Mouse (Mus musculus) thymus, adult 2 months (tissue): ENCODE results near the gene Ankmy1. TPM values are rescaled to one million over a fixed set of nuclear protein-coding genes. Genes with fewer than 3 reads are reported as not detected.

Experiments
- DNase-seq: peaks from one replicate; pipeline ENCODE4 v3.0.0; 2021
- H3K27ac ChIP-seq: fragments of 200-500 bp; 2 replicates; pipeline ENCODE4 v1.5.1; 2012; ENCODE audit warnings: low read length, control low read depth; ENCODE audit not compliant: control insufficient read depth, insufficient read depth
- H3K27me3 ChIP-seq: fragments of 200-500 bp; 2 replicates; pipeline ENCODE4 v1.6.1; 2012; ENCODE audit warnings: mild to moderate bottlenecking, low read length, moderate library complexity, mixed read lengths; ENCODE audit not compliant: control insufficient read depth, insufficient read depth
- H3K36me3 ChIP-seq: fragments of 200-500 bp; 2 replicates; pipeline ENCODE4 v1.6.1; 2012; ENCODE audit warnings: mild to moderate bottlenecking, low read length, moderate library complexity; ENCODE audit not compliant: control insufficient read depth, insufficient read depth
- H3K4me1 ChIP-seq: fragments of 200-500 bp; replicated peaks from 2 replicates; pipeline ENCODE4 v1.6.1; 2012; ENCODE audit warnings: low read length; ENCODE audit not compliant: control insufficient read depth, insufficient read depth
- H3K4me3 ChIP-seq: fragments of 200-500 bp; 2 replicates; pipeline ENCODE4 v1.5.1; 2012; ENCODE audit warnings: mild to moderate bottlenecking, low read length, control low read depth, moderate library complexity; ENCODE audit not compliant: control insufficient read depth, insufficient read depth
- CTCF ChIP-seq: fragments of 200-500 bp; IDR thresholded peaks from 2 replicates; pipeline ENCODE4 v1.5.1; 2012; ENCODE audit warnings: mild to moderate bottlenecking, control low read depth, low read length, moderate library complexity, borderline replicate concordance; ENCODE audit not compliant: control insufficient read depth, poor library complexity, insufficient read depth; ENCODE audit errors: extremely low read depth
- POLR2A ChIP-seq: fragments of 200-500 bp; IDR thresholded peaks from 2 replicates; pipeline ENCODE4 v1.6.1; 2012; ENCODE audit warnings: mild to moderate bottlenecking, low read length, control low read depth, moderate library complexity; ENCODE audit not compliant: control insufficient read depth, poor library complexity, insufficient read depth; ENCODE audit errors: extremely low read depth
- WGBS: fragments of 180-500 bp; shearing (Covaris S2); methylation state at CpG from one replicate; pipeline ENCODE4 v1.1.7; 2018; 5-methylcytosine and 5-hydroxymethylcytosine counted together
- polyA plus RNA-seq: library from polyadenylated mRNA; depleted of rRNA; stranded (reverse); fragments of >200 nt; gene quantifications from 2 replicates; pipeline ENCODE4 v1.2.3, GENCODE M21; 2012

Ankmy1 gene
- polyA plus RNA-seq, 1 experiment: 5.5 TPM

DNA sequence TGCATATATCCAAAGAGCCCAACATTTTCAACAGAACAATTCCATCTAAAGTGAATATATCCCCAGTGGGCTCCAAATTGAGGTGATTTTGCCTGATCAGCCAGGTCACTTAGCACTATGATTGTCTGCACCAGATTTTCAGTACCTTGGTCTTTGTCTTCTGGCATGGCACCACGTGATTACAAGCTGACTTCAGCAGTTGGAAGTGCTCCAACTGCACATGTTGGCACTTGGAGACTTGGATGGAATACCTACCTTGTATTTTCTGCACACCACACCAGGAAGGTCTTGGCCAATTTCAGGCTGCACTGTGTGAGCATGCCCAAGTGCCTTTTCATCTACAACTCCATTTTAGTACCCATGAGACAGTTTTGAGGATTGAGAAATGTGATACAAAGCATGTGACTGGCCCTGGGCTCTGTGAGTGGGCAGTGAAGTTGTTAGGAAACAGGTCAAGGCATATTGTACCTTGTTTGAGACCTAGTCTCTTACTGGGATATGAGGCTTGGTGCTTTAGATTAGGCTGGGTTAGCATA is 27.5 kb upstream of the Ankmy1 start:
- 26% methylated on average over 1 of the region's 1 CpGs for WGBS
- Histone ChIP-seq H3K27me3 (no peaks in the 10 kb centered on the region), H3K36me3 (no peaks in the 10 kb centered on the region), H3K27ac (no peak overlapping the region), H3K4me1 (peaks cover 6% of the 10 kb centered on the region), H3K4me3 (no peak overlapping the region)
- DNase-seq: no peak
- TF ChIP-seq CTCF: no peak
- no peak for TF ChIP-seq POLR2A

DNA sequence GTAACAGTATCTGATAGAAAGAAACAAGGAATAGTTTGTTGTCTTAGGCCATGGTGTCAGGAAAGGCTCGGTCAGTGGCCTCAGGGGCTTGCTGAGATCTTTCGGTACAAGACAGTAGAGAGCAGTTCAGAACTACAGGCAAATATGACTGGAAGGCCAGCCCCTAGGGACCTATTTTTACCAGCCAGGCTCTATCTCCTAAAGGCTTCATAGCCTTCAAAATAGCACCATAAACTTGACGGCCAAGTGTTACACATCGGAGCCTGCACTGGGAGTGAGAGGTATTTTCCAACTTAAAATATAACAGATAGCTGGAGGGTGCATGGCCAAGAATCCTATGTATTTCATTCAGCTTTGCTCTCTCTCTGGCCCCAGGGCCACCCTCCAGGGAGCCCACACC is 18.8 kb upstream of the Ankmy1 start:
- DNase-seq: no peak
- WGBS: 97% methylated on average over 4 of the region's 4 CpGs
- Histone ChIP-seq H3K4me1 (no peaks in the 10 kb centered on the region), H3K27ac (no peak overlapping the region), H3K36me3 (peaks cover 34% of the 10 kb centered on the region), H3K4me3 (no peak overlapping the region), H3K27me3 (no peaks in the 10 kb centered on the region)
- TF ChIP-seq CTCF: no peak
- no peak for TF ChIP-seq POLR2A

DNA sequence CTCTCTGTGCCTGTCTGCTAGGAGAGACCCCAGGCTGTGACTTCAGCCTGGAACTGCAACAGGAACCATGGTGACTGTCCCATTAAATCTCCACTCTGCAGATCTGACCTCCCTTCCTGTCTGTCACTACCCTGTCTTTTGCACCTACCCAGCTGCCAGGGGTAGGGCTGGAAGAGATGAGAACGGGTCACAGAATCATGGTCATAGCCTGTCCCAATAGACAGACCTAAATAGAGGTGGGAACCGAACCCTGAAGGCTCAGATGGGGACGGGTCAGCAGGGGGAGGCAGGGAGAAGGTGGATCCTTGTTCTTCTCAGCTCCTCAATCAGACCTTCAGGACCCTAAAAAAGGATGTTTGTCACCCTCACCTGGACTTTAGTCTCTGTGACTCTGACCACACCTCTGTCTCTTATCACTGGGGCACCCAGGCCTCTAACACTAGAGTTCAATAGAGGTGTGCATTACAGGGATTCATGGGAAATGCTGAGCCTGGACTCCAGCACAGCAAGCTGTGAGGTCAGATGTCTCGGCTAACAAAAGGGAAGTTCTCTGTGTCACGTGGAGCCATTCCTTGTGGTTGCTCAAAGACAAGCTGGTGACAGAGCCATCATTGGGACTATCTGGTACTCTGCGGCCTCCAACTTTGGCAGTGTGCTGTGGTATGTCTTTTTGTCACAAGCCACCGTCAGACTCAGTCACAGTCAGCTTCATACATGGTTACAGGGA is 17.9 kb upstream of the Ankmy1 start:
- WGBS: 63% methylated on average over 7 of the region's 7 CpGs
- Histone ChIP-seq H3K4me1 (no peaks in the 10 kb centered on the region), H3K27me3 (no peaks in the 10 kb centered on the region), H3K36me3 (peaks cover 41% of the 10 kb centered on the region), H3K4me3 (no peak overlapping the region), H3K27ac (no peak overlapping the region)
- DNase-seq: no peak
- no peak for TF ChIP-seq POLR2A
- TF ChIP-seq CTCF: no peak

DNA sequence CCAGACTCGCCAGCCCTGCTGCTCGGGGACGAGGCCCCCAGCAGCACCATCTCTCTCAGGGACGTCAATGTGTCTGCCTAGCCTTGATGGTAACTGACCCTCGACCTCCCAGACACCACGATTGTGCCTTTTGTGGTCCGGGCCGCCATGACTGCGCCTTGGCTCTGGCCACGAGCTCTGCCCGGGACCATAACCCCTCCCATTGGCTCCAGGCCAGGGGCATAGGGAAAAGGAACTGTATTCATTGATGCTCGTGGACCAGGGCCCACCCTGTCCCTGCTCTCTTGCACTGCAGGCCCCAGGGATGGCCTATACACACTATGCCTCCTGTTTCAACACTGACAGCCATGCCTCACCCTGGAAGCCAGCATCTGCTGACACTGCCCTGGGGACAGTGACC is 17.1 kb upstream of the Ankmy1 start:
- Histone ChIP-seq H3K36me3 (peaks cover 50% of the 10 kb centered on the region), H3K27me3 (no peaks in the 10 kb centered on the region), H3K4me1 (no peaks in the 10 kb centered on the region), H3K4me3 (no peak overlapping the region), H3K27ac (no peak overlapping the region)
- 86% methylated on average over 12 of the region's 12 CpGs for WGBS
- TF ChIP-seq POLR2A (no peak), CTCF (no peak)
- no peak for DNase-seq

DNA sequence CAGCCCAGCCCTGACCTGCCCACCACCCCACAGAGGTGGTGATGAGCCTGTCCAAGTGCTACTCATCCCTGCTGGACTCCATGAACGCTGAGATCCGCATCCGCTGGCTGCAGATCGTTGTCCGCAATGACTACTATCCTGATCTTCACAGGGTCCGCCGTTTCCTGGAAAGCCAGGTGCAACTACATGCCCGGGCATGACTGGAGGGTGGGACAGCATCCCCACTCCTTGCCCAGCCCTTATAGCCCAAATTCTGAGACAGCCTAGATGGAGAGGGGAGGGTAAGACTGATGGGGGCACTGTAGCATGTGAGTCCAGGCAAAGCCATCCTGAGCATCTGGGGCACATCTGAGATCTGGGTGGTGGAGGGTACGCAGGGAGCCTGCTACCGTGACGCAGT is 16.4 kb upstream of the Ankmy1 start:
- WGBS: 96% methylated on average over 11 of the region's 11 CpGs
- TF ChIP-seq POLR2A (no peak), CTCF (no peak)
- no peak for DNase-seq
- Histone ChIP-seq H3K27ac (no peak overlapping the region), H3K4me1 (no peaks in the 10 kb centered on the region), H3K4me3 (no peak overlapping the region), H3K27me3 (no peaks in the 10 kb centered on the region), H3K36me3 (peaks cover 50% of the 10 kb centered on the region)

DNA sequence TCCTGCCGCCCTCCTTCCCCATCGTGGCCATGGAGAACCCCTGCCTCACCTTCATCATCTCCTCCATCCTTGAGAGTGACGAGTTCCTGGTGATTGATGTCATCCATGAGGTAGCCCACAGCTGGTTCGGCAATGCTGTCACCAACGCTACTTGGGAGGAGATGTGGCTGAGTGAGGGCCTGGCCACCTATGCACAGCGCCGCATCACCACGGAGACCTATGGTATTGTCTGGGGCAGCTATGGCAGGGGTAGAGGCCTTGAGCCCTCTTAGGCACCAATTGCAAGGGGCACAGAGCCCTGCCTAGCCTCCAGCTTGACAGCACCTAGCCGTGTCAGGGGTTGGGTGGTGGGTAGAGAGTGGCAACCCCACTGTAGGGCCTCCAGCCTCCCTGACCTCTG is 14.0 kb upstream of the Ankmy1 start:
- Histone ChIP-seq H3K36me3 (peaks cover 50% of the 10 kb centered on the region), H3K4me1 (peaks cover 14% of the 10 kb centered on the region), H3K27ac (no peak overlapping the region), H3K4me3 (no peak overlapping the region), H3K27me3 (no peaks in the 10 kb centered on the region)
- TF ChIP-seq CTCF (no peak), POLR2A (no peak)
- no peak for DNase-seq
- 98% methylated on average over 9 of the region's 9 CpGs for WGBS

DNA sequence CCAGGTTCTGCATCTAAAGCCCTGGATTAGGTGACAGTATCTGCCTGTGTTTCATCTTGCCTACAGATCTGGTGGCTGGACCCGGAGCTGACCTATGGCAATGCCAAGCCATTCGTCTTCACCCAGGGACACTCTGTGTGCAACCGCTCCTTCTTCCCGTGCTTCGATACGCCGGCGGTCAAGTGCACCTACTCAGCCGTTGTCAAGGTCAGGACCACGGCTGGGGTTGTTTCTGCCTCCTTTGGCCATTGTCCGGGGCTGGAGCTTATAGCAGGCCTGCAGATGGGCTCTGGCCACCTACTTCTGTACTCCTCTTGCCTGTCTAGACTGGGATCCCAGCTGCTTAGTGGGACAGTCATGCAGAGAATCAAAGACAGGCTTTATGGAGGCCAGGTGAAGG is 12.3 kb upstream of the Ankmy1 start:
- DNase-seq: no peak
- peaks cover 47% of the 10 kb centered on the region for H3K36me3 ChIP-seq

More for the DNA sequence above, 12.3 kb upstream of the Ankmy1 start:
- WGBS: 99% methylated on average over 11 of the region's 11 CpGs
- Histone ChIP-seq H3K27me3 (no peaks in the 10 kb centered on the region), H3K27ac (no peak overlapping the region), H3K4me3 (no peak overlapping the region), H3K4me1 (peaks cover 22% of the 10 kb centered on the region)
- TF ChIP-seq CTCF (no peak), POLR2A (no peak)
